Comparison of ENCODE assay signal across 51 mouse cellular contexts in the genomic region with DNA sequence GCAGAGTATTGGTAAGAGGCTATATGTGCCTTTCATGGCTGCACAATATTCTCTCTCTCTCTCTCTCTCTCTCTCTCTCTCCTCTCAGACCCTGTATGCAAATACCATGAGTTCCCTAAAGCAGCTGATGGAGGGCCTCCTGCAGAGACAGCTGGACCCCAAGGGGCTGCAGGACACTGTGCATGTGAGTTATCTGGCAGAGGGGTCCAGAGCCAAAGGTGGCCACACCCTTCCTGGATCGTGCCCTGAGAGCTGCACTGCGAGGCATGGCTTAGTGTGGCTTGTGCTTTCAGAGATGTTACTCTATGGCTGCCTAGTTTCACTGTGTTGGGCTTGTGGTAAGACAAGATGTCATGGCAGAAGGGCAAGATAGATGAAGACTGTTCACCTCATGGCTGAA. TPM values are rescaled to one million over a fixed set of nuclear protein-coding genes. Genes with fewer than 3 reads are reported as not detected.
"Had no signal": no experiment of that assay in that cellular context is flagged by ENCODE, and none has a peak within 500 bp of the region (broad histone marks: within the 10 kb centered on the region; RNA-seq: fewer than 3 reads in every experiment).

No protein-coding gene starts in this region.

- H3K27ac ChIP-seq: heart, adult 2 months; heart, embryonic 10.5 days; heart, embryonic 13.5 days; heart, embryonic 15.5 days; hindbrain, embryonic 10.5 days; hindbrain, embryonic 12.5 days; hindbrain, embryonic 13.5 days; hindbrain, embryonic 14.5 days; hindbrain, embryonic 15.5 days; hindbrain, postnatal 0 days; intestine, embryonic 15.5 days; kidney, embryonic 15.5 days; kidney, postnatal 0 days; layer of hippocampus, adult 2 months had no signal

- H3K4me3 ChIP-seq: heart, adult 2 months; heart, embryonic 10.5 days; heart, embryonic 12.5 days; heart, embryonic 13.5 days; heart, embryonic 15.5 days; hindbrain, embryonic 10.5 days; hindbrain, embryonic 12.5 days; hindbrain, embryonic 13.5 days; hindbrain, embryonic 15.5 days; intestine, embryonic 15.5 days; kidney, embryonic 15.5 days; layer of hippocampus, adult 2 months had no signal

- H3K4me1 ChIP-seq: heart, embryonic 10.5 days; heart, embryonic 12.5 days; heart, embryonic 13.5 days; heart, embryonic 15.5 days; hindbrain, embryonic 10.5 days; hindbrain, embryonic 12.5 days; hindbrain, embryonic 13.5 days; hindbrain, embryonic 15.5 days; intestine, embryonic 15.5 days; kidney, embryonic 15.5 days had no signal

- H3K36me3 ChIP-seq: heart, embryonic 10.5 days; heart, embryonic 12.5 days; heart, embryonic 13.5 days; heart, embryonic 15.5 days; hindbrain, embryonic 10.5 days; hindbrain, embryonic 12.5 days; hindbrain, embryonic 13.5 days; hindbrain, embryonic 15.5 days; intestine, embryonic 15.5 days; kidney, embryonic 15.5 days had no signal

- DNase-seq: heart, adult 2 months; heart, postnatal 10 days; heart, postnatal 36 days; heart, postnatal 4 days; kidney, adult 11 months; kidney, adult 18-20 months; kidney, adult 2 months; kidney, adult 8-10 months; kidney, adult 9 months; kidney, postnatal 10 days; kidney, postnatal 14 days; kidney, postnatal 25 days; kidney, postnatal 36 days; kidney, postnatal 4 days; layer of hippocampus, adult 9-11 months had no signal

- H3K27me3 ChIP-seq: heart, embryonic 12.5 days; heart, embryonic 13.5 days; heart, embryonic 15.5 days; hindbrain, embryonic 12.5 days; hindbrain, embryonic 13.5 days; hindbrain, embryonic 15.5 days; intestine, embryonic 15.5 days; kidney, embryonic 15.5 days had no signal

- H3K4me2 ChIP-seq: heart, embryonic 11.5 days; heart, embryonic 12.5 days; heart, embryonic 13.5 days; heart, embryonic 15.5 days; hindbrain, embryonic 12.5 days; hindbrain, embryonic 13.5 days; hindbrain, embryonic 14.5 days; hindbrain, embryonic 15.5 days; intestine, embryonic 15.5 days; kidney, embryonic 15.5 days had no signal

- H3K9ac ChIP-seq: heart, embryonic 12.5 days; heart, embryonic 13.5 days; heart, embryonic 15.5 days; hindbrain, embryonic 12.5 days; hindbrain, embryonic 13.5 days; hindbrain, embryonic 14.5 days; hindbrain, embryonic 15.5 days; intestine, embryonic 15.5 days; kidney, embryonic 15.5 days had no signal

- ATAC-seq: hindbrain, embryonic 16.5 days; hindbrain, postnatal 0 days; inflammation-experienced regulatory T-cells, adult 6 months; intestine, embryonic 15.5 days; intestine, embryonic 16.5 days; intestine, postnatal 0 days had no signal

RNA-seq across cellular contexts. Expression of gene Mroh2a, which starts 20.9 kb away (rescaled TPM):
- total RNA-seq: heart, postnatal 36 days had no signal

RNA-seq across cellular contexts. Expression of gene Trpm8, which starts 29.8 kb away (rescaled TPM):
- total RNA-seq: heart, adult 2 months; heart, adult 8-10 months; heart, postnatal 10 days; heart, postnatal 14 days; heart, postnatal 25 days; heart, postnatal 36 days; heart, postnatal 4 days; hematopoietic stem cell, adult 5-6 weeks had no signal
- polyA plus RNA-seq: heart, adult 2 months; heart, embryonic 12.5 days; heart, embryonic 15.5 days; heart, embryonic 16.5 days; heart, postnatal 0 days; hindbrain, embryonic 10.5 days; hindbrain, embryonic 11.5 days; hindbrain, embryonic 12.5 days; inflammation-experienced regulatory T-cells, adult 6 months; intestine, embryonic 14.5 days; intestine, embryonic 15.5 days; intestine, embryonic 16.5 days; intestine, postnatal 0 days; kidney, adult 2 months; kidney, embryonic 14.5 days; kidney, embryonic 15.5 days; kidney, embryonic 16.5 days; kidney, postnatal 0 days; large intestine, adult 2 months had no signal

RNA-seq across cellular contexts. Expression of gene Ugt1a1, which starts 35.9 kb away (rescaled TPM):
- total RNA-seq: heart, adult 2 months; heart, adult 8-10 months; heart, postnatal 10 days; heart, postnatal 14 days; heart, postnatal 25 days; heart, postnatal 36 days; heart, postnatal 4 days; hematopoietic stem cell, adult 5-6 weeks; layer of hippocampus, adult 18-20 months; layer of hippocampus, adult 2 months; layer of hippocampus, adult 8-10 months; layer of hippocampus, postnatal 10 days; layer of hippocampus, postnatal 14 days; layer of hippocampus, postnatal 25 days had no signal
- polyA plus RNA-seq: heart, adult 2 months; heart, embryonic 10.5 days; heart, embryonic 11.5 days; heart, embryonic 13.5 days; heart, embryonic 14.5 days; heart, embryonic 15.5 days; hindbrain, embryonic 10.5 days; hindbrain, embryonic 11.5 days; hindbrain, embryonic 12.5 days; hindbrain, embryonic 13.5 days; hindbrain, embryonic 14.5 days; hindbrain, embryonic 15.5 days; hindbrain, embryonic 16.5 days; inflammation-experienced regulatory T-cells, adult 6 months had no signal

RNA-seq across cellular contexts. Expression of gene Dnajb3, which starts 42.1 kb away (rescaled TPM):
- total RNA-seq: hematopoietic stem cell, adult 5-6 weeks had no signal
